Mouse (Mus musculus) forebrain, embryonic 13.5 days (tissue): Measurements from ENCODE around the gene Ifitm1. TPM values are rescaled to one million over a fixed set of nuclear protein-coding genes. Genes with fewer than 3 reads are reported as not detected.

Experiments used
- ATAC-seq: fragments of 200-750 bp; cut with Nextera tagmentation; 2 replicates; pipeline ENCODE4 v1.8.0; 2017
- H3K27ac ChIP-seq: fragments of 300-500 bp; sonication (generic); 2 replicates; pipeline ENCODE4 v1.5.1; 2015; ENCODE audit warnings: inconsistent platforms, mild to moderate bottlenecking, moderate library complexity
- H3K27me3 ChIP-seq: fragments of 300-500 bp; sonication (generic); 2 replicates; pipeline ENCODE4 v1.6.1; 2015; ENCODE audit warnings: mild to moderate bottlenecking, inconsistent platforms
- H3K36me3 ChIP-seq: fragments of 300-500 bp; sonication (generic); 2 replicates; pipeline ENCODE4 v1.6.1; 2015; ENCODE audit warnings: mild to moderate bottlenecking, inconsistent platforms; ENCODE audit not compliant: poor library complexity, severe bottlenecking
- H3K4me1 ChIP-seq: fragments of 300-500 bp; sonication (generic); 2 replicates; pipeline ENCODE4 v1.6.1; 2015; ENCODE audit warnings: inconsistent platforms
- H3K4me2 ChIP-seq: fragments of 300-500 bp; sonication (generic); 2 replicates; pipeline ENCODE4 v1.6.1; 2015; ENCODE audit warnings: inconsistent platforms, mild to moderate bottlenecking, moderate library complexity
- H3K4me3 ChIP-seq: fragments of 300-500 bp; sonication (generic); 2 replicates; pipeline ENCODE4 v1.5.1; 2015; ENCODE audit warnings: mild to moderate bottlenecking, inconsistent platforms
- H3K9ac ChIP-seq: fragments of 300-500 bp; sonication (generic); 2 replicates; pipeline ENCODE4 v1.6.1; 2015; ENCODE audit warnings: mild to moderate bottlenecking, inconsistent platforms
- H3K9me3 ChIP-seq: fragments of 300-500 bp; sonication (generic); replicated peaks from 2 replicates; pipeline ENCODE4 v1.6.1; 2016; ENCODE audit warnings: inconsistent platforms
- WGBS: fragments of 180-500 bp; shearing (Covaris S2); methylation state at CpG from one replicate; pipeline ENCODE4 v1.1.7; 2015; 5-methylcytosine and 5-hydroxymethylcytosine counted together
- polyA plus RNA-seq: library from polyadenylated mRNA; unstranded; fragments of >200 nt; fragmentation: Nextera tagmentation; extraction: Ambion mirVana; gene quantifications from 2 replicates; pipeline ENCODE4 v1.2.1, GENCODE M21; 2015

Gene Ifitm1
- polyA plus RNA-seq, 1 experiment from 2014 or later = 4.8 TPM

DNA sequence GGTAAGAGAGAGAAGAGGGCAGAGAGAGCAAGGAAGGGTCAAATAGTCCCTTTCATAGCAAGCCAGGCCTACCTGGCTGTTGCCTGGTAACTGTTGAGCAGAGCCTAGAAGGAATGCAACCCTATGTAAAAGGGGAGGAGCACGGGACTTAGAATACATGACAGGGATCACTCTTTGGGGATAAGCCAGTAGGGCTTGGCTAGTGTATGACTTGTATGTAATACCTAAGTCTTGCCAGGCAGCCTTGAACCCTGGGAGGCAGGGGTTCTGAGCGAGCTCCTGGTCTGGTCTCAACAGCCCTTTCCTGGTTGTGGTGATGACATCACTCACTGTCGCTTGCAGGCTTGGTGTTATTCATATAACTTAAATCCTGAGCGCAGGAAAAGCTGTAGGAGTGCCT lies 22.0 kb downstream of the Ifitm1 start:
- Histone ChIP-seq H3K4me2 (no peak overlapping the region), H3K9ac (no peak overlapping the region), H3K27ac (no peak overlapping the region)

DNA sequence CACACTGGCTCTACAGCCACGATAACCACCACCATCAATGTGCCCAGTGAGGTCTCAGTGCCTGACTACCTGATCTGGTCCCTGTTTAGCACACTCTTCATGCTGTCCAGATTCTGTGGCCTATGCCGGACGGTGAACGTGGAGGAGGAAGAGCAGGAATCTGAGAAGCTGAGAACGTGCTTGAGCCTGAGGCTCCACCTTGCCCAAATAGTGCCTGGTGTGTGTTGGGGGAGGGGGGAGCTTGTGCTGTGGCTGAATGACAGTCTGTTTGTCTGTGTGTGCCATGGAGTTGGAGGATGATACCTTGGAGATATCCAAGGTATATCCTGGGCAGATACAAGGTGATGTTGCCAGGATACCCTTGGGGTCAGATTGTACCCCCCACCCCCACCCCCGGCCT lies 23.2 kb downstream of the Ifitm1 start:
- Histone ChIP-seq H3K4me2 (no peak overlapping the region), H3K4me1 (no peaks in the 10 kb centered on the region), H3K36me3 (no peaks in the 10 kb centered on the region), H3K4me3 (no peak overlapping the region), H3K9me3 (no peaks in the 10 kb centered on the region), H3K9ac (no peak overlapping the region), H3K27ac (no peak overlapping the region), H3K27me3 (no peaks in the 10 kb centered on the region)
- ATAC-seq = no peak
- 78% methylated on average over 6 of the region's 6 CpGs for WGBS

More for the DNA sequence above, 22.0 kb downstream of the Ifitm1 start:
- Histone ChIP-seq H3K9me3 (no peaks in the 10 kb centered on the region), H3K27me3 (no peaks in the 10 kb centered on the region), H3K36me3 (no peaks in the 10 kb centered on the region), H3K4me1 (no peaks in the 10 kb centered on the region), H3K4me3 (no peak overlapping the region)
- 83% methylated on average over 4 of the region's 4 CpGs for WGBS
- ATAC-seq = no peak

DNA sequence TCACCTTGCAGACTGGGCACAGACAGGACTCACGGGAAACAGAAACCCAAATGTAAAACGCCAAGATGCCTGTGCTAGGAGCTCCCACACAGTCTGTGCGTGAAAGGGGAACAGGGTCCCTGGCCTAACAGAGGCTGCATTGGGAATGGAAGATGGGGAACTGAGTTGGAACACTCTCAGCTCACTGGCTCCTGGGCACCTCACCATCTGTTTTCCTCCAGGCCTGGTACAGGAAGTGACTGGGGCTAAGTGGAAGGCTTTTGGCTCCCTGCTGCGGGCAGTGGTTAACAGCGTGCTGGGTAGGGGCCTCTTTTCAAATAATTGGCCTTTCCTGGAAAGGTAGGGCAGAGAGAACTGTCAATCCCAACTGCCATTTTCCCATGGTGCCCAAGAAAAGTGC lies 23.6 kb downstream of the Ifitm1 start:
- no peak overlapping the region for H3K9ac ChIP-seq
- no peaks in the 10 kb centered on the region for H3K36me3 ChIP-seq
- H3K4me3 ChIP-seq = no peak overlapping the region
- no peaks in the 10 kb centered on the region for H3K27me3 ChIP-seq
- no peak for ATAC-seq
- WGBS = 74% methylated on average over 5 of the region's 5 CpGs
- no peaks in the 10 kb centered on the region for H3K9me3 ChIP-seq
- no peak overlapping the region for H3K27ac ChIP-seq
- H3K4me2 ChIP-seq = no peak overlapping the region
- no peaks in the 10 kb centered on the region for H3K4me1 ChIP-seq

DNA sequence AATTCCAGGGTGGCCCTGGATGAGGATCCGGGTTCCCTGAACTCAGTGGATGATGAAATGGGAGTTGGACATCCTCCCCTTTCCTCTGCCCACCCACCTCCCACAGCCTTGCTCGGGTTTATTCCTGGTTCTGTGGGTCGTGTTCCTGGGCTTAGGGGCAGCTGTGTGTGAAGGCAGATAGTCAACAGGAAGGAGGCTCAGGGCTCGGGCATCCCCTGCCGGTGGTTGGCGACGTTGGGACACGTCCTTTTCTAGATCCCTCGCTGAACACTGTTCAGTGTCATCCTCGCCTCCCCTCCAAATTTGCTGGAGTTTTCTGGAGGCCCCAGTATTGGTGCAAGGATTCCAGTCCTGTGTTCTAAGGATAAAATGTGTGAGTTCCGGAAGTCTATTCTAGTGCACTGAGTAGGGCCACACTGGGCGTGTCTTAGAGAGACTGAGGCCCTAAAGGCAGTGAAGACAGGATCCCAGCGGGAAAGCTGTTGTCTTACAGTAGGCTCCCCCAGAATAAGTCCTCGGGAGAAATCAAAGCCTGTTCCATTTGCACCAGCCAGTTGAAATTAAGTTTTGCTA lies 24.2 kb downstream of the Ifitm1 start:
- WGBS = 89% methylated on average over 14 of the region's 14 CpGs
- Histone ChIP-seq H3K9me3 (no peaks in the 10 kb centered on the region), H3K4me3 (no peak overlapping the region), H3K27ac (no peak overlapping the region), H3K4me2 (no peak overlapping the region), H3K9ac (no peak overlapping the region), H3K36me3 (no peaks in the 10 kb centered on the region), H3K4me1 (no peaks in the 10 kb centered on the region), H3K27me3 (no peaks in the 10 kb centered on the region)
- ATAC-seq = no peak

DNA sequence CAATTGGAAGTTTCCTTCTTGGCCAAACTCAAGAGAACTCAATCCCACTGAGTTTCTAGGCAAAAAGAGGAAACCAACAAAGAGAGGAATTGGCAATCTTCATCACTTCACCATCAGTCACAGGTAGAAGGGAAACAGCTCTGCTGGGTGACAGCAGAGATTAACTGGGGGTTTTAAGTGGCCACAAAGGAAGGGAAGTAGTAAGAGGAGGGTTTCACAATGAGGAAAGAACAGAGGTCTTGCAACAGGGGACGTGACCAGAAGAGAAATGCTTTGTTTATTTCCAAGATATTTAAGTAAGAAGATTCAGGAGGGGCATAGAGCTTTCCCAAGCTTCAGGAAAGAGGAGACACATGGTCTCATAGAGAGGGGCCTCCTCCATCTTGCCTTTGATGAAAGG lies 30.8 kb downstream of the Ifitm1 start:
- H3K9me3 ChIP-seq = no peaks in the 10 kb centered on the region
- no peaks in the 10 kb centered on the region for H3K4me1 ChIP-seq
- no peak overlapping the region for H3K4me3 ChIP-seq
- H3K9ac ChIP-seq = no peak overlapping the region
- WGBS = 57% methylated on average over 1 of the region's 1 CpGs
- no peaks in the 10 kb centered on the region for H3K27me3 ChIP-seq
- no peak overlapping the region for H3K4me2 ChIP-seq
- H3K36me3 ChIP-seq = no peaks in the 10 kb centered on the region
- no peak overlapping the region for H3K27ac ChIP-seq
- ATAC-seq = no peak

DNA sequence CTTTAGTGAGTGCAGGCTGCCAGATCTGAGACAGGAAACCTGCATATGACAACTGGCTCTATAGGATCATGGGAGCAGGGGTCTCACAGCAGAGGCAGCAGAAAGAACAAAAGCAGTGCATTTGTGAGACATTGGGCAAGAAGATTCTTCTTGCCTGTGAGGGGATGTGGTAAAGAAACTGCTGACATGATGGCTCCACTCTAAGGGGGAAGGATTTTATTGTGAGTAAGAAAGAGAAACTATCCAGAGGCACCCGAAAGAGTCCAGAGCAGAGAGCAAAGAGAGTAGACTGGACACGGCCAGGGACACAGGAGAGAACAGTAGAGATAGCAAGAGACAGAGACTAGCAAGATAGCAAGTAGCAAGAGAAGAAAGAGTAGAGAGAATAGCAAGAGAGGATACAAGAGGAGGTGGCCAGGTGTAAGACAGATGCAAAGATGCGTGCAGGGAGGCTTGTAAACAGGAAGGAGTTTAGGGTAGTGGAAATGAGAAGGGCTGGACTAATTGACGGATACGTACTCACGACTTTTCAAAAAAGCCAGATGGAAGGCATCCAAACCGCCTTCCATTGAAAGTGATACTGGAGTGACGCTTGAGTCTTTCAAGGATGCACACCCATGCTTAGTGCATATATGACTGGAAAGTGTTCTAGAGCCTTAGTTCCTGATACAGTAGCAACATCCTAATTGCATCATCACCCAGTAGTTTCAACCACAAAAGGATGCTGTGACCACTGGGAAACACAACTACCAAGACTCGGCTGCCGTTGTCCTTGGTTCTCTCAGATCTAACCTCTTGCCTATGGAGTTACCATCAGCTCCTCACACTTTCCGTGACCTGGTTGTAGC lies 32.1 kb downstream of the Ifitm1 start:
- Histone ChIP-seq H3K4me3 (no peak overlapping the region), H3K9me3 (no peaks in the 10 kb centered on the region), H3K36me3 (no peaks in the 10 kb centered on the region), H3K27me3 (no peaks in the 10 kb centered on the region), H3K4me2 (no peak overlapping the region), H3K9ac (no peak overlapping the region), H3K4me1 (no peaks in the 10 kb centered on the region), H3K27ac (no peak overlapping the region)
- ATAC-seq = no peak
- WGBS = 91% methylated on average over 11 of the region's 11 CpGs

DNA sequence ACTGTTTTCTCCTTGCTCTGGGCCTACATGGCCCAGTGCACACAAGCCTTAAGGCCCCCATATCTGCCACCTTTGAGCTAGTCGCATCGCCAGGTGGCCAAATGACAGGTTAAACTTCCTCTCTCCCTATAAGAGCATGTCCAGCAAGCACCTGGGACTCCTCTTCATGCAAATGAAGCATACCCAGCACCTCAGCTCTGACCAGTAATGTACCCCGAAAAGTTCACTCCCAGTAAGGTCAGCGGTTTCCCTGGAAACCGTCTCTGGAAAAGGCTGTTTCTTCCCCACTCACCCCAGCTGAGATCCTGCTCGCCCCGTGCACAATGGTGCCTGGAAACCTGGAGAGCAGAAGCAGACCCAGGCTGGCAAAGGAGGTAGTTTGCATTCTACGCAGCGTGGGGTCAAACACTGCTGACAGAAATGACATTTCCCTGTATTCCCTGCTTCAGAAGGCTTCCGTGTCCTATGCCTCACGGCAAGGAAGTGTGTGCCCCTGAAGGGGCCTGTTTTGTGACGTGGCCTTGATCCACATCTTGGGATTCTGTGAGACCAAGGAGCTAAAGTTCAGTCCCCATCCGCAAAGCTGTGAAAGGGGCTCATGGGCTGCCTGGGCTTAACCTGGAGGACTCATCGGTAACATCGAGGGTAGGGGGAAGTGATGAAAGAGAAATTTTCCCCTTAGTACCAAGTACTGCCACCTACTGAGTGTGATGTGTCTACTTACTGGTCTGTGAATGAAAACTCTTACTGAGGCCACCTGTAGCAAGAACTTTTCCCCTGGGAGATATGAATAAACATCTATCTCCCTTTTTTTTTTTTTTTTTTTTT lies 34.1 kb downstream of the Ifitm1 start:
- H3K4me2 ChIP-seq = no peak overlapping the region
- H3K9me3 ChIP-seq = no peaks in the 10 kb centered on the region
- 79% methylated on average over 15 of the region's 15 CpGs for WGBS

DNA sequence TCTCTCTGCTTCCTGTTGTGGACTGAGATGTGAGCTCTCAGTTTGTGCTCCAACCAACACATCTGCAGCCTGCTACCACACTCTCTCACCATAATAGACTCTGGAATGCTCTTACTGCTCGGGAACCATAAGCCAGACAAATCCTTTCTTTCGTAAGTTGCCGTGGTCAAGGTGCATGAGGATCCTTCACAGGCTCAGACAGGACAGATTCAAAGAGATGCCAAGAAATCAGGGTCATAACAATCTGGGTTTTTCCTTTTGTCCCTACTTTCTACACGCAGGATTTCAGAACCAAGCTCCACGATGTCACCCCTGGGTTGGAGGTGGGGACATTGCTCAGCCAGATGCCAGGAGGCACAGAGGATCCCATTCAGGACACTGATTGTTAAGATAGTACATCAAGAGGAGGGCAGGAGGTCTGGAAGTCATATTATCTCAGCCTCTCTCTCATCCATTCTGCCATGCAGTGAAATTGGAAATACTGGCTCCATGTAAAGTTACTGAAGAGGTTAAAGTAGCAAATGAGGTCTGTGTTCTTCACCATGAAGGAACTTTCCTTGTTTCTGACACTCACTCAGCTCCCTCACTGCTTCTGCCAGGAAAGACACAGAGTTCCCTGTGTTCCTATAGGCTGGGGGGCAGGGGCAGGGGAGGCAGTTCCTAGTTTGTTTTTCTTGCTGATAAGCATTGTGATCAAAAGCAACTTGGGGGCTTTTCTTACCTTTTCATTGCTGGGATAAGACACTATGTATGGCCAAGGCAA lies 36.4 kb downstream of the Ifitm1 start:
- ATAC-seq = no peak
- Histone ChIP-seq H3K9me3 (no peaks in the 10 kb centered on the region), H3K27ac (no peak overlapping the region), H3K9ac (no peak overlapping the region), H3K4me3 (no peak overlapping the region), H3K4me1 (no peaks in the 10 kb centered on the region), H3K4me2 (no peak overlapping the region), H3K27me3 (no peaks in the 10 kb centered on the region), H3K36me3 (no peaks in the 10 kb centered on the region)
- WGBS = 86% methylated on average over 5 of the region's 5 CpGs

More for the DNA sequence above, 34.1 kb downstream of the Ifitm1 start:
- Histone ChIP-seq H3K9ac (no peak overlapping the region), H3K4me1 (no peaks in the 10 kb centered on the region), H3K27me3 (no peaks in the 10 kb centered on the region), H3K4me3 (no peak overlapping the region), H3K36me3 (no peaks in the 10 kb centered on the region), H3K27ac (no peak overlapping the region)
- ATAC-seq = no peak

DNA sequence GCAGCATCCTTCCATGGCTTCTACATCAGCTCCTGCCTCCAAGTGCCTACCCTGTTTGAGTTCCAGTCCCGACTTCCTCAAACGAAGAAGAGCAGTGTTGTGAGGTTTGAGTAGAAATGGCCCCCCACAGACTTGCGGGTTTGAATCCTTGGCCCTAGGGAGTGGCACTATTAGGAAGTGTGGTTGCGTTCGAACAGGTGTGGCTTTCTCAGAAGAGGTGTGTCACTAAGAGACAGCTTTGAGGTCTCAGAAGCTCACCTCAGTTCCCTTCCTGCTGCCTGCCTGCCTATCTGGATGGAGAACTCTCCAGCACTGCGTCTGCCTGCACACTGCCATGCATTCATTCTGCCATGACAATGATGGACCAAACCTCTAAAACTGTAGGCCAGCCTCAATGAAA lies 39.4 kb downstream of the Ifitm1 start:
- 94% methylated on average over 6 of the region's 6 CpGs for WGBS
- Histone ChIP-seq H3K36me3 (no peaks in the 10 kb centered on the region), H3K4me3 (no peak overlapping the region), H3K4me1 (peaks cover 5% of the 10 kb centered on the region), H3K27ac (no peak overlapping the region), H3K4me2 (no peak overlapping the region), H3K27me3 (no peaks in the 10 kb centered on the region), H3K9me3 (no peaks in the 10 kb centered on the region), H3K9ac (no peak overlapping the region)
- ATAC-seq = no peak

DNA sequence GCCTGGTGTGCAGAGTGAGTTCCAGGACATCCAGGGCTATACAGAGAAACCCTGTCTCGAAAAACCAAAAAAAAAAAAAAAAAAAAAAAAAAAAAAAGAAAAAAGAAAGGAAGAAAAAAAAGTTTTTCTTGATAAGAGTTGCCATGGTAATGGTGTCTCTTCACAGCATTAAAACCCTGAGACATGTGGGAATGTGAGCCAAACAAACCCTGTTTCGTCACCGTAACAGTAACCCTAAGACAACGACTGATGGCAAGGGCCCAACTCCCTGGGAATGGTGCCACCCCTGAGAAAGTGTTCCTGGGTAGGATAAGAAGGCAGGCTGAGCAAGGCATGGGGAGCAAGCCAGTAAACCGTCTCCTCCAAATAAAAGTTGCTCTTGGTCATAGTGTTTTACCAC lies 39.9 kb downstream of the Ifitm1 start:
- no peak for ATAC-seq

DNA sequence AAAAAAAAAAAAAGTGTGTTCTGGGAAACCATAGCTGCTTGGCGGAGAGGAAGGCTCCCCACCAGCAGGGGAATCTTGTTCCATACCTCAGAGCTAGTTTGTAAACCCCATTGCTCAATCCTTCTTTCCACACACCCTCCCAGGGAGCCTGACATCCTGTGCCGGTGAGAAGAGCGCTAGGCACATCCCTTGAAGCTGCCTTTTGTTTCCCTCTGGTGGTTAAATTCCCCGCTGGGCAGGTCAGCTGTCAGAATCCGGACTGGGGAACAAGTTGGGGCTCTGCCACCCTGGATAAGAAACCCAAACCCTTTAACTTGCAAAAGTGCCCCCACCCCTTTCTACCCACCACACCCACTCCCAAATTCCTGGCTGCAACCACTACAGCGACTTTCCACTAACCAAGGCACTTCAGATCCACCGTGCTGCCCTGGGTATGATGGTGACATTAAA lies 41.3 kb downstream of the Ifitm1 start:
- ATAC-seq = no peak
- 13% methylated on average over 7 of the region's 7 CpGs for WGBS

More for the DNA sequence above, 39.9 kb downstream of the Ifitm1 start:
- no peak overlapping the region for H3K4me2 ChIP-seq
- no peaks in the 10 kb centered on the region for H3K27me3 ChIP-seq
- H3K9me3 ChIP-seq = no peaks in the 10 kb centered on the region
- 66% methylated on average over 5 of the region's 5 CpGs for WGBS
- no peaks in the 10 kb centered on the region for H3K36me3 ChIP-seq
- peaks cover 5% of the 10 kb centered on the region for H3K4me1 ChIP-seq
- H3K4me3 ChIP-seq = no peak overlapping the region
- H3K27ac ChIP-seq = no peak overlapping the region
- H3K9ac ChIP-seq = no peak overlapping the region

More for the DNA sequence above, 41.3 kb downstream of the Ifitm1 start:
- Histone ChIP-seq H3K4me1 (peaks cover 5% of the 10 kb centered on the region), H3K9me3 (no peaks in the 10 kb centered on the region), H3K27ac (no peak overlapping the region), H3K4me2 (no peak overlapping the region), H3K27me3 (no peaks in the 10 kb centered on the region), H3K9ac (no peak overlapping the region), H3K36me3 (no peaks in the 10 kb centered on the region), H3K4me3 (no peak overlapping the region)
